Mouse (Mus musculus) liver (tissue): ENCODE results near the gene Tmem135.
A peak's percentile ranks its signal among the peaks of the same experiment; 100 is the strongest.

ENCODE experiments used
- DNase-seq: peaks from one replicate; pipeline ENCODE4 v3.0.0-alpha.2; 2020; ENCODE audit warnings: mixed read lengths

Tmem135 gene

DNA sequence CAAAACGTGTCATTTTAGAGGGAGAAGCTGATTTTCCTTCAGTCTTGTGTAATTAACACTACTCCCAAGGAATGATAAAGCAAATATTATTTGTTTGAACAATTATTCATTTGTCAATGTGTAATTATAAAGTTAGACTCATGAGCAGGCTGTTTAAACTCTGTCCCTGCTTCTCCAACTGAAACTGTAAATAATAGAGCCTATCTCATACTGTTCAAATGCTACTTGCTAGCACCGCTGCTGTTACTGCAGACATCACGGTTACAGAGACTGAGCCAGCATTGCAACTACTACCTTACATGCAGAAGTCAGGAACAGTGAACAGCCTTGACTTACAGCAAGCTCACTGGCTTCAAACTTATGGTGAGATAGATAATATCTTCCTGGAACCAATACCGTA lies 229.6 kb downstream of the Tmem135 start:
- no peak for DNase-seq

DNA sequence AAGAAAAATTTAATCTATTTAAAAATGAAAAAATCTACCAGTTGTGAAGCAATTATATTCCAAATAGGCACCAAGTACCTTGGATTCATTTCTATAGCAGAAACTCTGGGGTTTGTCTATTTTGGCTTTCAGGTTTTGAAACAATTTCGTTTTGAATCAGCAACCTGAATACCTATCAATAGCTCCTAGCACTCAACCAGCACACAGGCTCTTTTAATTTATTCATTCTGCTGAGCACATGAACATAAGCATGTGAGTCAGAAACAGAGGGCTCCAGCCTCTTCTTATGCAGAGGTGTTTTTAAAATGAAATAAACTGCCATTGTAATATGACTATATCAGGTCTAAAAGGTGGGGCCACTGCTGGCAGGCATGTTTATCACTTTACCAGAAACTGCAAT lies 231.0 kb downstream of the Tmem135 start:
- DNase-seq, result no peak

DNA sequence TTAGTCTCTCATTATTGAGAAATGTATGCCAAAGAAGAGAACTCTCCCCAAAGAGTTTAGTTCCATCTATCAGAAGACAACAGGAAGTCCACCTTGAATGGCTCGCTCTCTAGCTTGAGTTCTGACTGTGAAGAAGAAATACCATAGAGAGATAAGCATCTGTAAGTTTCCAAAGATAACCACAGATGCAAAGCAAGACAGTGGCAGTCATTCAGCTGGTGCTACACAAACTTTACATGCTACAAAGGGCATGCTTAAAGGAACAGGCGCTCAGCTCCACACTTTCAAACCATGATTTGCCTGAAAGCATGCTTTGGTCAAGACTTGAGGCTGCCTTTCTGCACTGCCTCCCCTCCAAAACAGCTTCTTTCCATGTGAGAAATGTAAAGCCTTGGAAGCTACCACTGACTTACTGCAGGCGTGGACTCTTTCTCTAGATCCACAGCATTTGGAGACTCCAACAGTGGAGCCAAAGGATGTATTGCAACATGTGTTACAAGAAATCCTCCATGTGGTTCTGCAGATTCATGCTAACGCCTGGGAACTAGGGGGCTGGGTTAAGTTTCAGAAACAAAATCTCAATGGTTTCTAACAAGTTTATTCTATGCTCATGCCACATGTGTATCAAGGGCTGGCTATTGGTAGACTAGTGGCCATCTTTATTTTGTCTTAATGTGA lies 232.1 kb downstream of the Tmem135 start:
- DNase-seq, result no peak

DNA sequence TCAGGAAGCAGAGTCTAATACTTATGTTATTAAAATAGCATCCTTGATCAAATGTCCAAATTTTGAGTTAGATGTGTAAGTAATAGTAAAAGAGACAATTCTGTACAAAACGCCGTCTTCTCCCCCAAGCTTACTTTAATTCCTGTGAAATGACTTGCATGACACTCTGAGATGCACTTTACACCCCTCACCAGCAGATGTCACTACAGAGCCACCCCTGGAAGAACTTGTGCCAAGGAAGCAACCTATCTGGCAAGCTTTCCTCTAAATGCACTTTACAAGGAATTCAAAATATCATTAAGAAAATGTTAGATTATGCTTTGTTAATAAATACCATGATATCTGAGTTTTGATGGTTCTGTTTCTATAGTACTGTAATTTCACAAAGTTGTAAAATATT lies 235.4 kb downstream of the Tmem135 start:
- DNase-seq, result peak; percentile 75

DNA sequence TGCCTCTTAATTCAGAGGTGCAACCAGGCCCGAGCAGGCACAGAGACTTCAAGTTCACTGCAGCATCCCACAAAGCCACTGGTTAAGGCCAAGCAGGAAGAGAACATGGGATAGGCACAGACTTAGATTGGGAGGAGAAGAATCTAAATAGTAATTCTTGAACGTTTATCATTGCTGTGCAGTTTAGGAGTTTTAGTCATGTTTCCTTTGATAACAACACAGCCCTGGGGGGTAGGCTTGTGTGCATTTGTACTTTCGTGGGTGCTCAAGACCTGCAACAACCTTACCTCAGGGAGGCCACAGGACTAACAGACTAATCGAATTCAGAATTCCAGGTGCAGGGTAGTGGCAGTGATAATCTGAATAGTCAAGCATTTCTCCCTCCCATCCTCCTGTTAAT lies 238.5 kb downstream of the Tmem135 start:
- DNase-seq, result no peak

DNA sequence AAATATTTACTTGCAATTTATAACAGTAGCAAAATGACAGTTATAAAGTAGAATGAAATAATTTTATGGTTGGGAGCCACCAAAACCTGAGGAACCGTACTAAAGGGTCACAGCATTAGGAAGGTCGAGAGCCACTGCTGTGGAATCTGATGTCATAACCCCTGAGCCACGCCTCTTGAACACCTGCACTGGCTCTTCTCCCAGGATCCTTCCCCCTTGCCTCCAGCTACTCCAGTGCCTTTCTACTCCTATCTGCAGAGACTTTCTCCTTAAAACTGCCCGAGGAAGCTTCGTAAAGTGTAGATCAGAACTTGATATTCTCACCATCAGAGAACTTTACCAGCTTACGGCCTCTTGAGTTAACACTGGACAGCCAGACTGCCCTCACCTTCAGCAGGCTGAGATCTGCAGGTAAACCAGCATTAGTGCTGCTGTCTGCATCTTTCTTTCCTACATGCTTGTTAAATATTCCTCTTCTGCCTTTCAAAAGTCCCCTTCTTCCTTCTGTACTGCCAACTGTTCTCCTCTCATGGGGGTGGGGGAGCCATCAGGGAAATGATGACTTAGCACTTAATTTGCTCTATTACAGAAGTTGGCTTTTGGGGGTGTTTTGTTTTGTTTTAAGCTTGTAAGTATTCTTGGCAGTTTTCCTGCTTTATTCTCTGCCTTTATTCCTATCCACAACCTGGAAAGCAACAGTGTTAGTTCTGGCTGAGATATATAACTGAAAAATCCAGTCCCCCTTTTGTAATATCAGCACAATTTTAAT lies 242.2 kb downstream of the Tmem135 start:
- DNase-seq, result no peak

DNA sequence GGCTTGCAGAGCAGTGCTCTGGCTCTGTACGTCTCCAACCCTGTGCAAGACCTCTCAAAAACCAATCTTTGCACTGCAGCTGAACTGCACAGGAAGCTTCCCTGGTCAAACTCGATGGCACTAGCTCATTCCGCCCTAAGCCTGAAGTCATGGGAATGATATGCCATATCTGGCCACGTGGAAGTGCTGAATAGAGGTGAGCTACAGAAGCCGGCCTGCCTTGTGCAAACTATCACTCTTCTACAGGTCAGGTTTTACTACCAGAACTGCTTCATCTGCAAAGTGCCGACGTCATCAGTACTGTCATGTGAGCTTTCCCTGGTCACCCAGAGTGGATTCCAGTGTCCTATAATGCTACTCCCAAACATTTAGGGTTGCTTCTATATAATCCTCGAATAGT lies 246.7 kb downstream of the Tmem135 start:
- DNase-seq, result no peak

DNA sequence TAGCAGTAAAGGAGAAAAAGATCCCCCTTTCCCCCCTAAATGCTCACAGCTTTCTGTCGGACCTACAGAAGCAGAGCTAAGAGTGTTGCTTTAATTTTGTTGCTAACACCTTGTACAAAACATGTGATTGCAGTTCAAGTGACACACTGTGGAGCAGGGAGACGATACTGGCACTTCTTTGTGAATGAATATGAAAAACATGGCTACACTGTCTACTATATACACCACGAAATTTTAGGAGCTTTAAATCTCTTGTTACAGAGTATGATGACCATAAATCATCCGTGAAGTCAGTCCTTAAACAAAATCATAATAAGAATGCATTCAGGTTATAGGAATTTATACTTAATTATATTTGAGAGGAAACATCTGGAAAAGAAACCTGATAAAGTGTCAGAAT lies 247.4 kb downstream of the Tmem135 start:
- DNase-seq, result no peak

DNA sequence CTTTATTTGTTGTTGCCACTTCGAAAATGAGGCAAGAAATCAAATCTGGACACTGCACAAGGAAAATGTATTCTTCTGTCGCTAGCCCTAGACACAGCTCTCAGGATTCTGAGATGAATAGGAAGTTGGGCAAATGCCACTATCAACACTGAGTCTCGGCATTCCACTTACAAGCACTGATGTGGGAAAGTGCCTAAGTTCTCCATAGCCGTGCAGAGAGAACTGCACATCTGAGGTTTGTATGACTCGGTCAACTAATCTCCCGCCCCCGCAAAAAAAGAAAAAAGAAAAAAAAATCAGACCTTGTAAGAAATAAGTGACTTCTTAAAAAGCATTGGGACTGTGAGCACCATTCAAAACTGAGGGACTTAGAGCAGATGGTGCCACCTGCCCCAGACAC lies 248.3 kb downstream of the Tmem135 start:
- no peak for DNase-seq

DNA sequence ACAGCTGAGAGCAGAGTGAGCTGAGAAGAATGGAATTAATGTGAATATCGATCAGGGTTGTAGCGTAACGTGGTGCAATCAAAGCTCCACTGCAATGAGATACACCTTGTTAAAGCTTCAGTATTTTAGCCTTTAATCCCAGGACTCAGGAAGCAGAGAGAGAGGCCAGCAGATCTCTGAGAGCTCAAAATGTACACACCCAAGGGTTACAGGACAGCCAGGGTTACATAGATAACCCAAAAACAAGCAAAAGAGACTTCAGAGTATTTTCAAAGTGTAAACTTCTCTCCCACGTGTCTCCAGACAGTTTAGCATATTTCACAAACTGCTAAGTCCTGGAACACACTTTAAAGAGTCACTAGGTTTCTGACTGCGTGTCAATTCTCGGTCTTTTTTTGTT lies 248.8 kb downstream of the Tmem135 start:
- DNase-seq, result no peak

DNA sequence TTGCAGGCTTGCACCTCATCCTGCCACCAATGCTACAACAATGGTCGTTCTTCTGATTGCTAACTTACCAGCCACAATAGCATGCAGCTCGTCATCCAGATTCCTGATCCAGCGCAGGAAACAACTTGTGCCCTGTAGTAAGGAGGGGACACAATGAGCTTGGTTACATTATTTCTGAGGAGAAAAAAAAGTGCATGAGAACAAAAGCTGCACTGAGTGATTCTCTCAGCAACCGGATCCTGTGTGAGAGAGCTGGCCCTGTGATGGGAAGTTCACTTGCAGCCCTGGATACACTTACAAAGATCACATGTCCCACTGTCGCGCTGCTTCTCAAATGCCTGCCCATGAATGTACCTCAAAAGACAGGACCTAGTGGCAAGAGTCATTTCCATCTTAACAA lies 252.7 kb downstream of the Tmem135 start:
- DNase-seq, result no peak

DNA sequence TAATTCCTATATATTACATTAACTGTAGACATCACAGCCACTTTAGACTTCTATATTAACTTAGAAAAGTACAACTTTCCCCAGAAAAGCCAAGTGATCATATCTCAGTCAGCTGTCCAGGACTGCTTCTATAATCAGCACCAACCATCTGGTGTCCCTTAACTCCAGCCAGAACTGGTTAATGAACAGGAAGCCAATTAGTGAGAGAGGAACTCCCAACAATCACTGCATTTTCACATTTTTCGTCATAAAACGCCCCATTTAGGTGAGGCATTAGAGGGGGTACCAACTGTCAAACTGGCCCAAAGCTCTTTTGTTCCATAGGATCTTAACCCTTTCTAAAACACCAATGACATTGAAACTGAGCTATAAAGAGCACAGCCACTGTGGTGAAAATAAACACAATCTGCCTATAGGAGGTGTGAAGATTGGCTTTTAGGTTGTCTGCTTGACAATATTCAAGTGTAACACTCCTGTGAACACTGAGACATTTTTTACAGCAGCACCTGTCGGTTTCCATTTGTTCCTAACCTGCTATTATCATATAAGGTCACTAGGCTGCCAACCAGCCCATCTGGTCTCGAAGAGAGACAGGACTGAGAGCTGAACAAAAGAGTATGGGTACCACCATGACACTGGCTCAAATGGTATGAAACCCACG lies 263.3 kb downstream of the Tmem135 start:
- DNase-seq, result no peak

DNA sequence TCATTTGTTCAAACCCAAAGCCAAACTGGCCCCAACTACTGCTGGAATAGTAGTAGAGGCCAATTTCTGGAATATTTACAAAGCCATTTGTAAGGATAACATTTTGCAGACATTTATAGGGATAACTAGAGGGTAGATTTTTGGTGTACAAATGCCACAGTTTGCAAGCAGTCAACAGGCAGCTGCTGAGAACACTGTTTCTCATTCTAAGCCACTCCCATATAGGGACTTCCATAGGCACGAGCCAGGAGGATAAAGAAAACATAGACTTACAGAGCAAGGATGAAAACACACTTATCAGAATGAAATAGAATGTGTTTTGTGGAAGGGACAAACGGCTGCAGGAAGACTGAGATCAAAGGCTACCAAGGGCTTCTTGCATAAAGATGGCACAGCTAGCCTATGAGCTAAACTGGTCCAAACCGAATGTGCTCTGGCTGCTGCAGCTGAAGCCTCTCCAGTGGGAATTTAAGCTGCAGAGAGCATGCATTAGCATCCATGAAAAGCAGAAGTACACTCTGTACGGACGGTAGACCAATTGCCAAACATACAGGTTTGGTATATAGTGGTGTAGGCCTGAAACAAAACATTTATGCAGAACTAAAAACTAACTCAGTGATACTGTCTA lies 269.0 kb downstream of the Tmem135 start:
- DNase-seq, result no peak

DNA sequence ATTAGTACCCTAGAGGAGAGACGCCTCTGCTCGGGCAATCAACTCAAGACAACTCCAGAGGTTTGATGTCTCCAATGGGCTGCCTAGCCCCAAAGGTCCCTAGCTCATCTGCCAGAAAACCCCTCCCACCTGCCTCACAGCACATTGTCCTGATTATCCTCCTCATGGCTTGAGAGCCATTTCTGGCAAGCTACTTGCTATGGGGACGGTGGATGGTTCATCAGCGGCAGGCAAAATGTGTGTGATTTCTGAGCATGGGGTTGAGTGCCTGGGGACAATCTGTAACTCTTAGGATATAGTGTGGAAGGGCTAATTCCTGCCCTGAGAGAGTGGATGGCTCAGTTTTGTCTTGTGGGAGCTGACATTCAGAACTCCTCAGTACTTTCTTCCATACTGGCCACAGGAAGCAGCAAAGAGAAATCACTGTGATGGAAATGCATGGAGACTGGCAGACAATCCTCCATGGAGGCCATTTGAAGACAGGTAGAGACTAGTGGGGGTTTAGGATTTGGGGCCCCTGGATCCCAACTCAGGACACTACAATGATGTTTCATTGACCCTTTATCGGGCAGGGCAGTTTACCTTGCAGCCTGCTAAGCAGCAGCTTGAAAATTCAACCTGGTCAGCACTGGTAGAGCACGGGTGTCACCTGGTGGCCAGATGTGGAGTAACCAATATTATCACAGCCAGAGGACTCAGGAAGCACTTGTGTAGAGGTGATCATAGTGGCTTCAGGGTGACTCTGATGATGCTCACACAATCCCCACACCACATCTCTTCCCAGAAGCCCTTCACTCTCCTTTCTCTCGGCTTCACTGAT lies 277.7 kb downstream of the Tmem135 start:
- DNase-seq, result peak; percentile 44

DNA sequence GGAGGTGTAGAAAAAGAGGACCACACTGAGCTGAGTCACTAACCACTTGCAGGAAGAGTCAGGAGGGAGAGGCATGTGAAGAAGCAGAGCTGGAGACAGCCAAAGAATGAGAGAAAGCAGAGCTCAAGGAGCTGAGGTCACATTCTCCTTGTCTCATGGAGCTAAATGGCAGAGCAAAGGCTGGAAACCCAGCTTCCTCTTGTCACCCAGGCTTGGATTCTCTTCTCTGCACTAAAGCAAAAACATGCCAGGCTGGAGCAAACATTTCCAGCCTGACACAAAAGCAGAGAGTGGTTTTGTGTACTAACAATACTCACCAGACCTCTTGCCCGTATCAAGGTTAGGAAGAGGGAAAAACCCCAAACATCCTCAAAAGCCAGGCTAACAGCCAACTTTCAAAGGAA lies 287.8 kb downstream of the Tmem135 start:
- DNase-seq, result no peak

DNA sequence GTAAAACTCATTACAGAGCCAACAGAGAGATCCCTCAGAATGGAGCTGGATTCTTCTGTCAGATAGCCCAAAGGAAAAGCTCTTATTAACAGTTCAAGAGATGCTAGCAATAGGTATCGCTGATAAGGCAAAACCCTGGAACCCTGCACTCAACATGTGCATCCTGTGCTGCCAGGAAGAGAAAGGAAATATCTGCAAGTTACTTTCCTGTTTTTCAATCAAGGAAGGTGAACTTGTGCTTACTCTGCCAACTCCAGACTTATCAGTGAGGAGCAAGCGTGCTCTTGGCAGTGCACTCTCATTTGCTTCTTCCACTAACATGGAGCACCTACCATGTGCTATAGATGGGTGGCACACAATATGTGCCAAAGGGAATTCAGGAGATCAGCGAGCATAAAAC lies 288.4 kb downstream of the Tmem135 start:
- DNase-seq, result no peak

DNA sequence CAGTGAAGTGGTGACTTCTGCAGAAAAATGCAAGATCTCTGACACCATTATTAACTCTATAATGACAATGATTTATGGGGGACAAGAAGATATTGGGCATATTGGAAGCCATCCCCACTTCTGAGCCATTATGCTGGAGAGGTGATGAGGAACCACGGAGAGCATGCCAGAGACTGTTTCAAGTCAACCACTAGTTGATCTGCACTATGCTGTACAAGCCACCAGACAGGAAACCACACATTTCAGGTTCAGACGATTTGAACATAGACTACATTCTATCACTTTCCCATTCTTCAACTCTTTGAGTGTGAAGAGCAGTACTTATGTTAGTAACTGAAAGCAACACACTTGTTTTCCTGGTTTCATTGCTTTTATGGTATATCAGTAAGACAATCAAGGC lies 297.6 kb downstream of the Tmem135 start:
- no peak for DNase-seq

DNA sequence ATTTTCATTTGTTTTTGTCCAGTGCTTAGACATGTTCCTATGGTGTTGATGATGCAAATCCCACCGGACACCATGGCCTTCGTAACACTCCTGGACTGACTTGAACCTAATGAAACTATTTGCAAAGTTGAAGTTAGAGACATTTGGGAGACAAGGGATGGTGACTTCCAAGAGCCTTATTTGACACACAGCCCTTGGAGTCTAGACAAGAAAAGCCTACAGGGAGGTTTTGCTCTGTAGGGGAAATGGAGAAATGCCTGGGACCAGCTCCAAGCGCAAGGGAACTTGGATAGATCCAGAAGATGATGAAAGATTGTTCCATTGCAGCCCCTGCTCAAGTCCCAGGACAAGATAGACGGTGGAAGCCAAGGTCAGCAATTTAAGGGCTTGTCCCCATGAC lies 304.3 kb downstream of the Tmem135 start:
- no peak for DNase-seq
